Mouse (Mus musculus) bone marrow, adult 2 months (tissue): Measurements from ENCODE around the gene Hmgcll1. TPM values are rescaled to one million over a fixed set of nuclear protein-coding genes. Genes with fewer than 3 reads are reported as not detected.

Source experiments
- H3K27ac ChIP-seq: fragments of 200-500 bp; 2 replicates; pipeline ENCODE4 v1.5.1; 2012; ENCODE audit warnings: low read depth, mild to moderate bottlenecking, control low read depth, inconsistent platforms, low read length; ENCODE audit not compliant: control insufficient read depth, poor library complexity, insufficient read depth
- H3K4me1 ChIP-seq: fragments of 200-500 bp; 2 replicates; pipeline ENCODE4 v1.6.1; 2011; ENCODE audit warnings: low read length; ENCODE audit not compliant: control insufficient read depth, insufficient read depth
- H3K4me3 ChIP-seq: fragments of 200-500 bp; replicated peaks from 2 replicates; pipeline ENCODE3; 2011; ENCODE audit warnings: mild to moderate bottlenecking, low read depth, low read length, control low read depth; ENCODE audit not compliant: control insufficient read depth
- CTCF ChIP-seq: fragments of 200-500 bp; IDR thresholded peaks from 2 replicates; pipeline ENCODE4 v1.5.1; 2011; ENCODE audit warnings: low read length, control low read depth; ENCODE audit not compliant: control insufficient read depth, insufficient read depth
- POLR2A ChIP-seq: fragments of 200-500 bp; IDR thresholded peaks from 2 replicates; pipeline ENCODE4 v1.6.1; 2011; ENCODE audit warnings: low read depth, mild to moderate bottlenecking, control low read depth, low read length, borderline replicate concordance; ENCODE audit not compliant: control insufficient read depth
- WGBS: fragments of 180-500 bp; shearing (Covaris S2); methylation state at CpG from one replicate; pipeline ENCODE4 v1.1.7; 2018; 5-methylcytosine and 5-hydroxymethylcytosine counted together
- polyA plus RNA-seq: library from polyadenylated mRNA; stranded (reverse); fragments of >200 nt; gene quantifications from 2 replicates; pipeline ENCODE4 v1.2.4, GENCODE M21; 2011; ENCODE audit warnings: low replicate concordance; ENCODE audit not compliant: missing spikeins, insufficient read depth, insufficient read length

Hmgcll1 gene
- polyA plus RNA-seq, 1 experiment, result 1.5 TPM

- Histone ChIP-seq H3K27ac (no peak overlapping the region), H3K4me1 (no peaks in the 10 kb centered on the region), H3K4me3 (no peak overlapping the region)
- TF ChIP-seq CTCF, result no peak
- no peak for TF ChIP-seq POLR2A
- WGBS, result 70% methylated on average over 7 of the region's 7 CpGs
These were observed 20.4 kb downstream of the Hmgcll1 start for GRCm38 (mm10) chr9:76035058-76035457.

GRCm38 (mm10) chr9:76038327-76039103 is 23.9 kb downstream of the Hmgcll1 start:
- Histone ChIP-seq H3K4me3 (no peak overlapping the region), H3K4me1 (no peaks in the 10 kb centered on the region), H3K27ac (no peak overlapping the region)
- 78% methylated on average over 9 of the region's 9 CpGs for WGBS
- TF ChIP-seq CTCF (no peak), POLR2A (no peak)

GRCm38 (mm10) chr9:76039711-76040110 is 25.1 kb downstream of the Hmgcll1 start:
- WGBS, result 90% methylated on average over 5 of the region's 5 CpGs
- H3K27ac ChIP-seq, result no peak overlapping the region
- no peak overlapping the region for H3K4me3 ChIP-seq
- no peaks in the 10 kb centered on the region for H3K4me1 ChIP-seq
- TF ChIP-seq POLR2A (no peak), CTCF (no peak)

GRCm38 (mm10) chr9:76043341-76043740 is 28.7 kb downstream of the Hmgcll1 start:
- Histone ChIP-seq H3K4me3 (no peak overlapping the region), H3K4me1 (no peaks in the 10 kb centered on the region), H3K27ac (no peak overlapping the region)
- TF ChIP-seq POLR2A, result no peak
- TF ChIP-seq CTCF, result no peak
- 61% methylated on average over 5 of the region's 5 CpGs for WGBS

GRCm38 (mm10) chr9:76060935-76061334 is 46.3 kb downstream of the Hmgcll1 start:
- peaks cover 1% of the 10 kb centered on the region; the same call in 1 of the 2 replicates for H3K4me1 ChIP-seq
- WGBS, result 17% methylated on average over 3 of the region's 3 CpGs
- H3K4me3 ChIP-seq, result no peak overlapping the region
- H3K27ac ChIP-seq, result no peak overlapping the region
- TF ChIP-seq CTCF, result no peak
- no peak for TF ChIP-seq POLR2A

- Histone ChIP-seq H3K4me3 (no peak overlapping the region), H3K27ac (no peak overlapping the region), H3K4me1 (peaks cover 1% of the 10 kb centered on the region; the same call in 1 of the 2 replicates)
- TF ChIP-seq POLR2A (no peak), CTCF (no peak)
- WGBS, result 75% methylated on average over 4 of the region's 4 CpGs
These were observed 46.8 kb downstream of the Hmgcll1 start for GRCm38 (mm10) chr9:76061492-76061891.

- 42% methylated on average over 2 of the region's 2 CpGs for WGBS
- TF ChIP-seq CTCF (no peak), POLR2A (no peak)
- Histone ChIP-seq H3K27ac (peak overlapping the region; percentile 61; the same call in 1 of the 2 replicates), H3K4me3 (no peak overlapping the region), H3K4me1 (peaks cover 1% of the 10 kb centered on the region; the same call in 1 of the 2 replicates)
These were observed 49.5 kb downstream of the Hmgcll1 start for GRCm38 (mm10) chr9:76064164-76064563.

GRCm38 (mm10) chr9:76091561-76091960 is 76.9 kb downstream of the Hmgcll1 start:
- Histone ChIP-seq H3K27ac (no peak overlapping the region), H3K4me1 (no peaks in the 10 kb centered on the region), H3K4me3 (no peak overlapping the region)
- TF ChIP-seq CTCF (no peak), POLR2A (no peak)
- WGBS, result 52% methylated on average over 2 of the region's 2 CpGs
